Mouse (Mus musculus): ENCODE results near the gene Bace2.

The Bace2 gene

GRCm38 (mm10) chr16:97474671-97475070 is 118.1 kb downstream of the Bace2 start:
- DNase-seq, result no peak

DNA sequence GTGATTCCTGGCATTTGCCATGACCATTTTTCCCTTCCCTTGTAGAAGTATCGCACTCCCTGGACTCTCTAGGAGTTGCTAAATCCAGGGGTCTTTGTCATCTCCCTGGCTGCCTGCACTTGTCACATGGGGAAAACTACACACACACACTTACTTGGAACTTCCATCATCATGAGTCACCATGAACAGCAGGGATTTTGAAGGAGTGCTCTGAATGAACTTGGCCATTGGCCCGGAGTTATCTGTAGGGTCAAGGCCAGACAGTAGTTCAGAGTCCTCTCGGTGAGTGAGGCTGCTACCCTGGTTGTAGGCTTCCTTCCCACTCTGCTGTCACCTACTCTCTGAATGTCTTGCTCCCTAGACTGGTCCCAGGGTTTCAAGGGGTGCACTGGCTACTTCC is 119.0 kb downstream of the Bace2 start:
- no peak for DNase-seq

DNA sequence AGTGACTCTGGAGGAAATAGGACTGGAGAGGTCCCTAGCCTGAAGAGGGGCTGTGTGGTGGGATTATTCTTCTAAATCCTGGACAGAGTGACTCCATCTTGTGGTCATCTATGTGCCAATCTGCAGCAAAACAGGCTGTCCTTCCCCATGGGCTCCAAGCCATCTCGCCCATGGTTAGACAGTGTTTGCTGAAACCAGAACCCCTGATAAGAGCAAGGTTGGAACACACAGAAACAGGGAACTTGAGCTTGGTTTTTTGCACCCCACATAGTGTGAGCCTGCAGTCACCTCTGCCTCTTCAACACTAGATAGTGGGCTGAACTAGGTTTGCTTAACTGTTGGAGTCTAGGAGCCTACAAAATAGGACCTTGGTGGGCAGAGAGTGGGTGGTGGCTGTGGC is 120.0 kb downstream of the Bace2 start:
- no peak for DNase-seq

GRCm38 (mm10) chr16:97478655-97479054 is 122.1 kb downstream of the Bace2 start:
- no peak for DNase-seq

GRCm38 (mm10) chr16:97492369-97492768 is 135.8 kb downstream of the Bace2 start:
- no peak for DNase-seq

Measured in embryo, embryonic 11 days (tissue).